Mouse (Mus musculus) cerebellum, adult 18-20 months (tissue): ENCODE measurements around the gene Ehbp1l1.
A peak's percentile ranks its signal among the peaks of the same experiment; 100 is the strongest.

Source experiments
- DNase-seq, 2 experiments: peaks; one replicate each; pipeline ENCODE4 v3.0.0; 2021

Gene Ehbp1l1

DNA sequence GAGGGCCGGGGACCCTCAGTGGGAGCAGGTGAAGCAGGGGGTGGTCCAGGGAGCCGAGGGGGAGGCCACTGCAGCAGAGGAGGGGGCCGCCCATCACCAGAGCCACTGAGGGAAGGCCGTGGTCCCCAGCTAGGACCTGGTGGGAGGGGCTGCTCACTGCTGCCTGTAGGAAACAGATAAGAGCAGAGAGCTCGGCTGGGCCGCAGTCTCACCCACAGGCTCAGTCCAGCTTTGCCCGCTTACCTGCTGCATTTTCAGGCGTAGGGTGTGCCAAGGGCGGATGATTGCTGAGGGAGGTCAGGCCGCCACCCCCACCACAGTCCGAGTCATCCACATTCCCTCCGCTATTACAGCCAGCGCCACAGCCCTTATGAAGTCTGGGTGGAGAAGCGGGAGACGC, 60.7 kb downstream of the Ehbp1l1 start:
- DNase-seq: no peak

DNA sequence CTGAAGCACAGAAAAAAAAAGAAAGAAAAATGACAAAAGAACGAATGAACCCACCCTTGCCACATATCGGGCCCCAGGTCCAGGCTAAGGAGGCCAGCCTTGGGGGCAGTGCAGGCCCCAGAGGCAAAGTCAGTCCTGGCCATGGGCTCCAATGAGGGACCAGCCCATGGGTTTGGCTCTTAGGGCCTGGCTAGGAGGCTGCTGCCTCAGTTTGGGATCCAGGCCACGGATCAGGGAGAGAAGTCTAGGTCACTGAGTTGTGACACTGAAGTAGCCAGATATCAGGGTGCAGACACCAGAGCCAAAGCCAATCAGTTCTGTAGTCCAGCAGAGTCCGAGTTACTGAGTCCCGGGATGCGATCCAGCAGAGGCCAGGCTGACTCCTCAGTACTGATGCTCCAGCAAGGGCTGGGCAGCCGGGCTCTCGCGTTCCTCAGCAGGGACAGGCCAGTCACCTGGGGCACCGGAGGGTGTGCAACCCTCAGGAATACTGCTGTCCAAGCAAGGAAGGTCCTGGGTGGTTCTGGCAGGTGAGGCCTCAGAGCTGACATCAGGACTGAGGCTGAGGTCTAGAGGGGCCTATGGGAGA, 61.4 kb downstream of the Ehbp1l1 start:
- DNase-seq: no peak

DNA sequence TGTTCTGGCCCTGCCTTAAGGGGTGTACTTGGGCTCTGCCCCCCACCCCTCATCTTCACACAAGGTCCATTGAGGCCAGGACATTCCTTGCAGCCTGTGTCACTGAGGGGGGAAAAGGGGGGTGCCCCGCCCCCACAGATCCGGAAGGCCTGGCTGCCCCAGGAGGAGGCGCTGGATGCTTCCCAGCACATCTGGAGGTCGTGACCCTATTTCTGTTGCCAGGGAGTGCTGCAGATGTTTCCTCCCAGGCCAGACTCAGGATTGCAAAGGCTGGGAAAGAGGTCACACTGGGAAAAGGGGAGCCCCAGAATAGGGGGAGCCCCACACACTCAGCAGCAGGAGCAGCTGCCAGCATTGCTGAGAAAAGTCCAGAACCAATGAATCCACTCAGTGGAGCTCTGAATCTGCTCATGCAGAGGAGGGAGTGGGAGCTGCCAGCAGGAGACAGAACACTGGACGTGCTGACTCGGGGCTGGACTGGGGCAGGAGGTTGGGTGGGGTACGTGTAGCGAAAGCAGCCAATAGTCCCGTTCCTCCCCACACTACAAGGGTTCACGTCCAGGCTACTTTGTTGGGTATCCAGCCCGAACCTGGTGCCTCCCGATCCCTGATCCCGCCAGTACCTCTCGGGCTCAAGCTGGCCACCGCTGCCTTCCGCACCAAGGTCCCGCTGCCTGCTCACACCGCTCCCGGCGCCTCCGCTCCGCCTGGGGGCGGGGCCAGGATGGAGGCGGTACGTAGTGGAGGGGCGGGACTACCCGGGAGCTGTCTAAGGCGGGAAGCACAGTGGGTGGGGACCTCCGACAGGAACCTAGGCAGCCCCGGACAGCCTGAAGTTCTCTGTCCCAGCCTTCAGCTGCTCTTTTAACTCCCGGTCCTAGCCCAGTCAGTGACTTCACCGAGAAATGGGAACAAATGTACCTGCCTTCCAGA, 62.9 kb downstream of the Ehbp1l1 start, which contains the start of gene Sipa1:
TSS of gene Sipa1 (minus strand) at position 727 of the 933 bp plus-strand sequence.
- peak; percentile 67 to 71 for DNase-seq

DNA sequence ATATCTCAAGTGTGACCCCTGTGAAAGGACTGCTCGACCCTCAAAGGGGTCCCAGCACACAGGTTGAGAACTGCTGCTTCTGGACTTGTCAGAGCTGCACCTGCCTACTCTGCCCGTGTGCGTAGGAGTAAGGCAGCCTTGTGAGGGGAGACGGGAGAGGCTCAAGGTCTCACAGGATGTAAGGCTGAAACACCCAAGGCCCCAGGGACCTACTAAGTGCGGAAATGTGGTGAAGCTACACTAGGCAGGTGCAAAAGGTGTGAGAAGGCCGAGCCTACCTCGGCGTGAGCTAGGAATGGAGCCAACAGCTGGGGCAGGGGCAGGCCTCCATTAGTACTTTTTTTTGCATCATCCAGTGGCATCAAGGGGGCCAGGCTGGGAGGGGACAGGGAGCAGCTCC, 63.8 kb downstream of the Ehbp1l1 start:
- DNase-seq: no peak

DNA sequence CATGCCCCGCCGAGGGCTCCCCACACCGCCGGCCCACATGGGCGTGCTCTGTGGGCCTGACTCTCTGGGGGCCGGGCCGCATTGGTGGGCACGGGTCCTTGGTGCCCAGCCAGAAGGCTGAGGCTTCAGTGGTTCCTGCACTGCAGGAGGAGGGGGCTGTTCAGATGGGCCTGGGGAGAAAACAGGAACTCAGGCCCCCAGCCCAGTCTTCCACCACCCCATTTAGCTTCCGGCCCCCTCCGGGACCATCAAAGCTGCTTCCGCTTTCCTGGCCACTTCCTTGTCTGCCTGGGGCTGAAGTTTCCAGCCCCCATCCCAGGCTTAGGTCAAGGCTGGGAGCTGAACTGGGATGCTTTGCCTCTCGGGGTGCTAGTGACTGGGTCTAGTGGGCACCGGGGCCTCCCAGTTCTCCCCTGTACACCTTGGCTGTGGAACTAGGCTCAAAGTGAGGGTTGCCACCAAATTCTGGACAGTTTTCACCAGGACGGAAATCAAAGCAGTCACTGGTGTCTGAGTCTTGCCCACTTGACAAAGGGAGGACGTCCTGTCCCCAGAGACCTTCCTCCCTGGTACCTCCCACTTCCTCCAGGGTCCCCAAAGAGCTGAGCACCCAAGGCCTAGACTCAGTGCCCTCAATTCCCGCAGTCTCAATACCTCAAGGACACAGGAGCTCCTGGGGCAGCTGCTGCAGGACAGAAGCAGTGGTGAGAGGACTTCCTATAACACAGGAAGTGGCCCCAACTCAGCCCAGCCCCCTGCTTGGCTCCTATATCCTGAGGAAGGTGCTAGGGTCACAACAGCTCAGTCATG, 65.0 kb downstream of the Ehbp1l1 start:
- DNase-seq: no peak
